Mouse (Mus musculus): ENCODE results near the gene Mapk14. TPM values are rescaled to one million over a fixed set of nuclear protein-coding genes. Genes with fewer than 3 reads are reported as not detected.
"Not testable (repeated sequence)": the region's sequence is repeated elsewhere in the genome, so short reads cannot be mapped to it uniquely, and the experiment has no call there.

Gene Mapk14
- polyA plus RNA-seq, 1 experiment from 2014 or later: 62.6 TPM

GRCm38 (mm10) chr17:28760736-28761312 lies 69.7 kb downstream of the Mapk14 start:
- Histone ChIP-seq H3K9me3 (ENCODE audit: control insufficient read depth, low read length) (no peaks in the 10 kb centered on the region), H3K4me2 (ENCODE audit: low read length) (no peak overlapping the region), H3K27ac (ENCODE audit: low read depth) (no peak overlapping the region), H3K4me3 (ENCODE audit: low read depth, low read length) (no peak overlapping the region), H3K4me1 (replicated peaks; ENCODE audit: control insufficient read depth, insufficient read depth, low read length) (no peaks in the 10 kb centered on the region), H3K27me3 (replicated peaks; ENCODE audit: control insufficient read depth, insufficient read depth, low read length) (no peaks in the 10 kb centered on the region), H3K9ac (ENCODE audit: low read length) (no peak overlapping the region), H3K36me3 (ENCODE audit: control insufficient read depth, insufficient read depth, low read length) (no peaks in the 10 kb centered on the region)
- no peak for ATAC-seq (replicated peaks; ENCODE audit: low FRiP score, low TSS enrichment, low read depth)
- no peak for DNase-seq (ENCODE audit: low spot score)
- WGBS: 60% methylated on average over 8 of the region's 8 CpGs

- Histone ChIP-seq H3K27ac (ENCODE audit: low read depth) (no peak overlapping the region), H3K4me3 (ENCODE audit: low read depth, low read length) (no peak overlapping the region), H3K36me3 (ENCODE audit: control insufficient read depth, insufficient read depth, low read length) (no peaks in the 10 kb centered on the region), H3K4me1 (replicated peaks; ENCODE audit: control insufficient read depth, insufficient read depth, low read length) (no peaks in the 10 kb centered on the region), H3K27me3 (replicated peaks; ENCODE audit: control insufficient read depth, insufficient read depth, low read length) (no peaks in the 10 kb centered on the region), H3K9me3 (ENCODE audit: control insufficient read depth, low read length) (no peaks in the 10 kb centered on the region), H3K9ac (ENCODE audit: low read length) (no peak overlapping the region), H3K4me2 (ENCODE audit: low read length) (no peak overlapping the region)
- ATAC-seq (replicated peaks; ENCODE audit: low FRiP score, low TSS enrichment, low read depth) (peak; percentile 54), DNase-seq (ENCODE audit: low spot score) (peak; percentile 85)
- 18% methylated on average over 3 of the region's 3 CpGs for WGBS
Observed at GRCm38 (mm10) chr17:28761871-28762270, 70.7 kb downstream of the Mapk14 start.

GRCm38 (mm10) chr17:28766203-28766602 lies 75.1 kb downstream of the Mapk14 start:
- no peak overlapping the region for H3K4me3 ChIP-seq (ENCODE audit: low read depth, low read length)
- no peak overlapping the region for H3K4me2 ChIP-seq (ENCODE audit: low read length)
- 79% methylated on average over 3 of the region's 3 CpGs for WGBS
- peaks cover 11% of the 10 kb centered on the region for H3K4me1 ChIP-seq (replicated peaks; ENCODE audit: control insufficient read depth, insufficient read depth, low read length)
- no peak overlapping the region for H3K9ac ChIP-seq (ENCODE audit: low read length)
- DNase-seq (ENCODE audit: low spot score): no peak
- H3K36me3 ChIP-seq (ENCODE audit: control insufficient read depth, insufficient read depth, low read length): no peaks in the 10 kb centered on the region
- H3K27ac ChIP-seq (ENCODE audit: low read depth): no peak overlapping the region
- no peaks in the 10 kb centered on the region for H3K9me3 ChIP-seq (ENCODE audit: control insufficient read depth, low read length)
- ATAC-seq (replicated peaks; ENCODE audit: low FRiP score, low TSS enrichment, low read depth): no peak
- H3K27me3 ChIP-seq (replicated peaks; ENCODE audit: control insufficient read depth, insufficient read depth, low read length): no peaks in the 10 kb centered on the region

- no peak for DNase-seq (ENCODE audit: low spot score)
- H3K4me1 ChIP-seq (replicated peaks; ENCODE audit: control insufficient read depth, insufficient read depth, low read length): peaks cover 11% of the 10 kb centered on the region
- 78% methylated on average over 11 of the region's 11 CpGs for WGBS
- no peak overlapping the region for H3K27ac ChIP-seq (ENCODE audit: low read depth)
- no peak overlapping the region for H3K4me2 ChIP-seq (ENCODE audit: low read length)
- no peaks in the 10 kb centered on the region for H3K27me3 ChIP-seq (replicated peaks; ENCODE audit: control insufficient read depth, insufficient read depth, low read length)
- H3K9me3 ChIP-seq (ENCODE audit: control insufficient read depth, low read length): no peaks in the 10 kb centered on the region
- no peak overlapping the region for H3K4me3 ChIP-seq (ENCODE audit: low read depth, low read length)
- no peak overlapping the region for H3K9ac ChIP-seq (ENCODE audit: low read length)
- no peak for ATAC-seq (replicated peaks; ENCODE audit: low FRiP score, low TSS enrichment, low read depth)
- no peaks in the 10 kb centered on the region for H3K36me3 ChIP-seq (ENCODE audit: control insufficient read depth, insufficient read depth, low read length)
Observed at GRCm38 (mm10) chr17:28766781-28767515, 75.8 kb downstream of the Mapk14 start.

GRCm38 (mm10) chr17:28769121-28769874 lies 78.2 kb downstream of the Mapk14 start, which contains the start of gene Mapk13:
Gene Mapk13 (plus strand): TSS chr17:28769297.
- H3K4me3 ChIP-seq (ENCODE audit: low read depth, low read length): peak within 1 kb of the TSS; percentile 63
- under 1% methylated on average over 50 of the region's 58 CpGs for WGBS
- no peaks in the 10 kb centered on the region for H3K27me3 ChIP-seq (replicated peaks; ENCODE audit: control insufficient read depth, insufficient read depth, low read length)
- H3K9ac ChIP-seq (ENCODE audit: low read length): peak within 1 kb of the TSS; percentile 66
- H3K36me3 ChIP-seq (ENCODE audit: control insufficient read depth, insufficient read depth, low read length): no peaks in the 10 kb centered on the region
- H3K9me3 ChIP-seq (ENCODE audit: control insufficient read depth, low read length): no peaks in the 10 kb centered on the region
- peaks cover 11% of the 10 kb centered on the region for H3K4me1 ChIP-seq (replicated peaks; ENCODE audit: control insufficient read depth, insufficient read depth, low read length)
- peak within 1 kb of the TSS; percentile 67 for H3K27ac ChIP-seq (ENCODE audit: low read depth)
- DNase-seq (ENCODE audit: low spot score) (peak; percentile 82), ATAC-seq (replicated peaks; ENCODE audit: low FRiP score, low TSS enrichment, low read depth) (peak; percentile 62)
- peak within 1 kb of the TSS; percentile 78 for H3K4me2 ChIP-seq (ENCODE audit: low read length)

- H3K9me3 ChIP-seq (ENCODE audit: control insufficient read depth, low read length): no peaks in the 10 kb centered on the region
- DNase-seq (ENCODE audit: low spot score) (peak; percentile 78), ATAC-seq (replicated peaks; ENCODE audit: low FRiP score, low TSS enrichment, low read depth) (peak; percentile 64)
- no peaks in the 10 kb centered on the region for H3K27me3 ChIP-seq (replicated peaks; ENCODE audit: control insufficient read depth, insufficient read depth, low read length)
- H3K4me3 ChIP-seq (ENCODE audit: low read depth, low read length): peak overlapping the region; percentile 63
- 2% methylated on average over 24 of the region's 24 CpGs for WGBS
- peak overlapping the region; percentile 66 for H3K9ac ChIP-seq (ENCODE audit: low read length)
- peaks cover 11% of the 10 kb centered on the region for H3K4me1 ChIP-seq (replicated peaks; ENCODE audit: control insufficient read depth, insufficient read depth, low read length)
- peak overlapping the region; percentile 78 for H3K4me2 ChIP-seq (ENCODE audit: low read length)
- H3K36me3 ChIP-seq (ENCODE audit: control insufficient read depth, insufficient read depth, low read length): no peaks in the 10 kb centered on the region
- H3K27ac ChIP-seq (ENCODE audit: low read depth): peak overlapping the region; percentile 67
Observed at GRCm38 (mm10) chr17:28769875-28770421, 78.8 kb downstream of the Mapk14 start.

GRCm38 (mm10) chr17:28771289-28771688 lies 80.2 kb downstream of the Mapk14 start:
- Histone ChIP-seq H3K27ac (ENCODE audit: low read depth) (no peak overlapping the region), H3K36me3 (ENCODE audit: control insufficient read depth, insufficient read depth, low read length) (peaks cover 6% of the 10 kb centered on the region), H3K27me3 (replicated peaks; ENCODE audit: control insufficient read depth, insufficient read depth, low read length) (no peaks in the 10 kb centered on the region), H3K4me3 (ENCODE audit: low read depth, low read length) (no peak overlapping the region), H3K4me1 (replicated peaks; ENCODE audit: control insufficient read depth, insufficient read depth, low read length) (peaks cover 11% of the 10 kb centered on the region), H3K9me3 (ENCODE audit: control insufficient read depth, low read length) (no peaks in the 10 kb centered on the region), H3K4me2 (ENCODE audit: low read length) (peak overlapping the region; percentile 78; the same call in 1 of the 2 replicates), H3K9ac (ENCODE audit: low read length) (no peak overlapping the region)
- DNase-seq (ENCODE audit: low spot score): no peak
- 87% methylated on average over 5 of the region's 5 CpGs for whole genome bisulfite sequencing
- ATAC-seq (replicated peaks; ENCODE audit: low FRiP score, low TSS enrichment, low read depth): no peak

- H3K9me3 ChIP-seq (ENCODE audit: control insufficient read depth, low read length); H3K9ac ChIP-seq (ENCODE audit: low read length); H3K27me3 ChIP-seq (replicated peaks; ENCODE audit: control insufficient read depth, insufficient read depth, low read length); H3K27ac ChIP-seq (ENCODE audit: low read depth); ATAC-seq (replicated peaks; ENCODE audit: low FRiP score, low TSS enrichment, low read depth); H3K4me2 ChIP-seq (ENCODE audit: low read length); H3K4me3 ChIP-seq (ENCODE audit: low read depth, low read length); DNase-seq (ENCODE audit: low spot score): not testable (repeated sequence)
- peaks cover 22% of the 10 kb centered on the region for H3K36me3 ChIP-seq (ENCODE audit: control insufficient read depth, insufficient read depth, low read length)
- 95% methylated on average over 8 of the region's 9 CpGs for WGBS
- peaks cover 11% of the 10 kb centered on the region for H3K4me1 ChIP-seq (replicated peaks; ENCODE audit: control insufficient read depth, insufficient read depth, low read length)
Observed at GRCm38 (mm10) chr17:28774303-28774702, 83.2 kb downstream of the Mapk14 start.
